Mouse (Mus musculus): ENCODE measurements around the gene Gpc6. TPM values are rescaled to one million over a fixed set of nuclear protein-coding genes. Genes with fewer than 3 reads are reported as not detected.

Gpc6 gene
- total and polyA plus RNA-seq, 3 experiments, result not detected

GRCm38 (mm10) chr14:117962453-117962852, 1037.3 kb downstream of the Gpc6 start:
- no peaks in the 10 kb centered on the region for H3K27me3 ChIP-seq (replicated peaks)
- in situ Hi-C loops (cut with MboI; ENCODE audit: low pct_ligation_motif_present, low pct_unique_long_range_greater_than_20kb, low sequenced_read_pairs), result no loop called here
- H3K27ac ChIP-seq (ENCODE audit: insufficient read depth, low read depth), result no peak overlapping the region
- no peaks in the 10 kb centered on the region for H3K36me3 ChIP-seq (replicated peaks in 1 of 2; ENCODE audit: control insufficient read depth in 1 of 2, insufficient read depth in 1 of 2, low read length in 1 of 2)
- peaks cover 4% of the 10 kb centered on the region for H3K9me3 ChIP-seq (replicated peaks; ENCODE audit: low read length)
- DNase-seq (ENCODE audit: extremely low read depth), result peak; percentile 55
- no peak overlapping the region for H3K4me3 ChIP-seq (replicated peaks in 1 of 3; ENCODE audit: low read depth in 2 of 3, low read length in 2 of 3, poor library complexity in 1 of 3)
- no peaks in the 10 kb centered on the region for H3K4me1 ChIP-seq (ENCODE audit: control insufficient read depth in 1 of 2, insufficient read depth in 2 of 2)
- TF ChIP-seq CHD1 (IDR thresholded peaks at IDR 0.05; ENCODE audit: low read depth, low read length) (no peak), CTCF (conservative IDR thresholded peaks at IDR 0.05 in 1 of 2, IDR thresholded peaks at IDR 0.05 in 1 of 2; ENCODE audit: low read depth in 2 of 2, low read length in 2 of 2) (peak; percentile 68 to 75), SMC3 (IDR thresholded peaks at IDR 0.05; ENCODE audit: low read depth, low read length) (peak; percentile 39), CHD2 (IDR thresholded peaks at IDR 0.05; ENCODE audit: low read length) (no peak), MEF2A (IDR thresholded peaks at IDR 0.05; ENCODE audit: borderline replicate concordance, low read depth, low read length) (no peak), PAX5 (IDR thresholded peaks at IDR 0.05; ENCODE audit: low read length) (no peak), KAT2A (IDR thresholded peaks at IDR 0.05; ENCODE audit: insufficient replicate concordance, low read length) (no peak)
- dilution Hi-C loops (cut with MboI; ENCODE audit: extremely low pct_ligation_motif_present, extremely low pct_unique_long_range_greater_than_20kb, low sequenced_read_pairs), result no loop called here
- H3K79me2 ChIP-seq (replicated peaks; ENCODE audit: control insufficient read depth, extremely low read depth, insufficient read depth, poor library complexity, severe bottlenecking), result no peaks in the 10 kb centered on the region
- H3K4me2 ChIP-seq (ENCODE audit: insufficient read depth, low read depth, poor library complexity, severe bottlenecking), result no peak overlapping the region
- no peak overlapping the region for H3K9ac ChIP-seq (ENCODE audit: insufficient read depth, low read depth)

DNA sequence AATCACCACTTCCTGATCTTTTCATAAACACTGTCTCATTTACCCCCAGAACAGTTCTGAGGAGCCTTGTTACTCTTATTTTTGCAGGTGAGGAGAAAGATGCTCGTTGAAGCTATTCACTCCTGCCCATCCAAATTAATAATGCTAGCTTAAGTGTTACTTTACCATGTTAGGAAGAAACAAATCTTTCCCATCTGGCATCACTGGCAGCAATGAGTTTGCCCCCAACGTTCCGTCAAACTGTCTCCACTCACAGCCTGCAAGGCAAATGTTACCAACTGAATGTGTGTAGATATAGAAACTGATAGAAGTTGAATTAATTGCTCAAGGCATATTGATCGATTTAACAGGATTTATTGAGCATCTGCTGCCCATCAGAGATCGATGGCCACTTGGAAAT, 1047.5 kb downstream of the Gpc6 start:
- DNase-seq (ENCODE audit: extremely low read depth), result no peak
- Histone ChIP-seq H3K4me2 (ENCODE audit: insufficient read depth, low read depth, poor library complexity, severe bottlenecking) (no peak overlapping the region), H3K4me1 (ENCODE audit: control insufficient read depth in 1 of 2, insufficient read depth in 2 of 2) (peaks cover 0 to under 1% of the 10 kb centered on the region in 2 experiments; a peak in 1 of 4 replicates), H3K27ac (ENCODE audit: insufficient read depth, low read depth) (no peak overlapping the region), H3K9me3 (replicated peaks; ENCODE audit: low read length) (no peaks in the 10 kb centered on the region), H3K36me3 (replicated peaks in 1 of 2; ENCODE audit: control insufficient read depth in 1 of 2, insufficient read depth in 1 of 2, low read length in 1 of 2) (no peaks in the 10 kb centered on the region), H3K79me2 (replicated peaks; ENCODE audit: control insufficient read depth, extremely low read depth, insufficient read depth, poor library complexity, severe bottlenecking) (no peaks in the 10 kb centered on the region), H3K9ac (ENCODE audit: insufficient read depth, low read depth) (no peak overlapping the region), H3K27me3 (replicated peaks) (no peaks in the 10 kb centered on the region), H3K4me3 (replicated peaks in 1 of 3; ENCODE audit: low read depth in 2 of 3, low read length in 2 of 3, poor library complexity in 1 of 3) (no peak overlapping the region)
- dilution Hi-C loops (cut with MboI; ENCODE audit: extremely low pct_ligation_motif_present, extremely low pct_unique_long_range_greater_than_20kb, low sequenced_read_pairs) (no loop called here), in situ Hi-C loops (cut with MboI; ENCODE audit: low pct_ligation_motif_present, low pct_unique_long_range_greater_than_20kb, low sequenced_read_pairs) (no loop called here)
- no peak for TF ChIP-seq CHD2 (IDR thresholded peaks at IDR 0.05; ENCODE audit: low read length)
- TF ChIP-seq CTCF (conservative IDR thresholded peaks at IDR 0.05 in 1 of 2, IDR thresholded peaks at IDR 0.05 in 1 of 2; ENCODE audit: low read depth in 2 of 2, low read length in 2 of 2), result no peak
- TF ChIP-seq CHD1 (IDR thresholded peaks at IDR 0.05; ENCODE audit: low read depth, low read length), result no peak
- no peak for TF ChIP-seq KAT2A (IDR thresholded peaks at IDR 0.05; ENCODE audit: insufficient replicate concordance, low read length)
- TF ChIP-seq ZNF384 (IDR thresholded peaks at IDR 0.05; ENCODE audit: low read depth, low read length), result no peak
- TF ChIP-seq USF2 (conservative IDR thresholded peaks at IDR 0.05; ENCODE audit: low read depth, low read length), result no peak
- no peak for TF ChIP-seq GABPA (IDR thresholded peaks at IDR 0.05; ENCODE audit: insufficient replicate concordance, low read depth, low read length)
- TF ChIP-seq BHLHE40 (IDR thresholded peaks at IDR 0.05; ENCODE audit: low read depth, low read length), result no peak
- TF ChIP-seq ETS1 (conservative IDR thresholded peaks at IDR 0.05; ENCODE audit: low read depth, low read length), result no peak
- no peak for TF ChIP-seq ZC3H11A (IDR thresholded peaks at IDR 0.05; ENCODE audit: low read depth, low read length)
- no peak for TF ChIP-seq MAFK (IDR thresholded peaks at IDR 0.05; ENCODE audit: insufficient replicate concordance, low read length)

Measured in CH12.LX (cell line).